7 mouse cellular contexts compared by ENCODE assay signal in genomic region chr8:83724697-83725482, GRCm38 (mm10). TPM values are rescaled to one million over a fixed set of nuclear protein-coding genes. Genes with fewer than 3 reads are reported as not detected.
DNase-seq lines count a peak whose midpoint lies in the region; ATAC-seq and TF ChIP-seq lines count a peak whose summit lies in the region.

No protein-coding gene starts in this region.

- H3K27ac ChIP-seq in limb, embryonic 10.5 days: no peak overlapping the region
- no peak overlapping the region for H3K27ac ChIP-seq in midbrain, embryonic 13.5 days
- H3K27ac ChIP-seq in small intestine, adult 2 months (ENCODE audit: insufficient read depth, low read depth, low read length): no peak overlapping the region

- WGBS in limb, embryonic 10.5 days: 59% methylated on average over 15 of the region's 15 CpGs
- 46% methylated on average over 15 of the region's 15 CpGs for WGBS in midbrain, embryonic 13.5 days
- WGBS in small intestine, adult 2 months: 30% methylated on average over 15 of the region's 15 CpGs

- H3K4me3 ChIP-seq in limb, embryonic 10.5 days: no peak overlapping the region
- no peak overlapping the region for H3K4me3 ChIP-seq in midbrain, embryonic 13.5 days (replicated peaks)
- no peak overlapping the region for H3K4me3 ChIP-seq in small intestine, adult 2 months (ENCODE audit: low read depth, low read length)

- no peak overlapping the region for H3K4me2 ChIP-seq in midbrain, embryonic 13.5 days (replicated peaks)

- TF ChIP-seq CTCF in small intestine, adult 2 months (IDR thresholded peaks at IDR 0.05; ENCODE audit: extremely low read depth, insufficient read length, insufficient replicate concordance, low read depth, low read length): peak; percentile 62; the same call in 1 of the 2 replicates

- peaks cover 90% of the 10 kb centered on the region for H3K36me3 ChIP-seq in limb, embryonic 10.5 days
- peaks cover 66% of the 10 kb centered on the region for H3K36me3 ChIP-seq in midbrain, embryonic 13.5 days
- H3K36me3 ChIP-seq in small intestine, adult 2 months (ENCODE audit: control insufficient read depth, insufficient read depth, low read length): peaks cover 80% of the 10 kb centered on the region

- H3K9me3 ChIP-seq in limb, embryonic 10.5 days (replicated peaks): no peaks in the 10 kb centered on the region
- H3K9me3 ChIP-seq in midbrain, embryonic 13.5 days: no peaks in the 10 kb centered on the region

- H3K9ac ChIP-seq in midbrain, embryonic 13.5 days (replicated peaks): no peak overlapping the region

- H3K4me1 ChIP-seq in limb, embryonic 10.5 days: peaks cover 7% of the 10 kb centered on the region; the same call in 1 of the 2 replicates
- no peaks in the 10 kb centered on the region for H3K4me1 ChIP-seq in midbrain, embryonic 13.5 days (replicated peaks)
- H3K4me1 ChIP-seq in small intestine, adult 2 months (ENCODE audit: control insufficient read depth, insufficient read depth, insufficient read length, low read length): no peaks in the 10 kb centered on the region

- DNase-seq in adrenal gland, adult 2 months: peak; percentile 95
- peak; percentile 76 for DNase-seq in embryo, embryonic 11 days
- DNase-seq in gastrocnemius, postnatal 4 days (ENCODE audit: low spot score in 2 of 2): peak; percentile 64 to 76
- DNase-seq in kidney, adult 18-20 months: peak; percentile 82
- peak; percentile 82 for DNase-seq in limb, embryonic 10.5 days (ENCODE audit: low spot score)

- no peaks in the 10 kb centered on the region for H3K27me3 ChIP-seq in limb, embryonic 10.5 days (ENCODE audit: low read depth, poor library complexity, severe bottlenecking)
- no peaks in the 10 kb centered on the region for H3K27me3 ChIP-seq in midbrain, embryonic 13.5 days
- no peaks in the 10 kb centered on the region for H3K27me3 ChIP-seq in small intestine, adult 2 months (ENCODE audit: control insufficient read depth, insufficient read depth, low read length)

- ATAC-seq in midbrain, embryonic 13.5 days: peak; percentile 55

- no peak for TF ChIP-seq POLR2A in small intestine, adult 2 months (IDR thresholded peaks at IDR 0.05; ENCODE audit: low read depth, low read length)

RNA-seq across cellular contexts. Expression of gene Ddx39, which starts 9.9 kb away (rescaled TPM):
- total RNA-seq in adrenal gland, adult 2 months (2021): 10 to 100 TPM; 15.3 to 20.9 TPM
- polyA plus RNA-seq in adrenal gland, adult 2 months (2012; rRNA removed): 13.4 and 14.1 TPM in 2 replicates
- total RNA-seq in gastrocnemius, postnatal 4 days (2021): 10 to 100 TPM; 26.1 to 27.5 TPM
- 295 and 349 TPM in 2 replicates for polyA plus RNA-seq in limb, embryonic 10.5 days (2016; fragmentation: Nextera tagmentation; extraction: Ambion mirVana)
- polyA plus RNA-seq in midbrain, embryonic 13.5 days (2015; fragmentation: Nextera tagmentation; extraction: Ambion mirVana): 154 and 155 TPM in 2 replicates
- polyA plus RNA-seq in small intestine, adult 2 months (2012; rRNA removed): 26.5 and 39.2 TPM in 2 replicates

RNA-seq across cellular contexts. Expression of gene Adgre5, which starts 16.2 kb away (rescaled TPM):
- 10 to 100 TPM; 31.5 to 40.7 TPM for total RNA-seq in adrenal gland, adult 2 months (2021)
- 34.5 and 35.2 TPM in 2 replicates for polyA plus RNA-seq in adrenal gland, adult 2 months (2012; rRNA removed)
- total RNA-seq in gastrocnemius, postnatal 4 days (2021): 10 to 100 TPM; 82.7 to 83.4 TPM
- polyA plus RNA-seq in limb, embryonic 10.5 days (2016; fragmentation: Nextera tagmentation; extraction: Ambion mirVana): 15.6 and 25.8 TPM in 2 replicates
- polyA plus RNA-seq in midbrain, embryonic 13.5 days (2015; fragmentation: Nextera tagmentation; extraction: Ambion mirVana): 8.6 and 8.7 TPM in 2 replicates
- polyA plus RNA-seq in small intestine, adult 2 months (2012; rRNA removed): 23.7 and 43.2 TPM in 2 replicates

RNA-seq across cellular contexts. Expression of gene Pkn1, which starts 25.9 kb away (rescaled TPM):
- total RNA-seq in adrenal gland, adult 2 months (2021): 100 to 1,000 TPM; 110 to 115 TPM
- polyA plus RNA-seq in adrenal gland, adult 2 months (2012; rRNA removed): 138 and 164 TPM in 2 replicates
- total RNA-seq in gastrocnemius, postnatal 4 days (2021): 10 to 100 TPM; 56.6 to 60.0 TPM
- polyA plus RNA-seq in limb, embryonic 10.5 days (2016; fragmentation: Nextera tagmentation; extraction: Ambion mirVana): 38.6 and 41.4 TPM in 2 replicates
- polyA plus RNA-seq in midbrain, embryonic 13.5 days (2015; fragmentation: Nextera tagmentation; extraction: Ambion mirVana): 22.7 and 23.3 TPM in 2 replicates
- polyA plus RNA-seq in small intestine, adult 2 months (2012; rRNA removed): 59.5 and 117 TPM in 2 replicates

RNA-seq across cellular contexts. Expression of gene Ptger1, which starts 58.4 kb away (rescaled TPM):
- total RNA-seq in adrenal gland, adult 2 months (2021): 1 to 10 TPM in 1 of 2 experiments, under 1 TPM in 1; 0.76 to 1.1 TPM
- 2.1 and 2.8 TPM in 2 replicates for polyA plus RNA-seq in adrenal gland, adult 2 months (2012; rRNA removed)
- under 1 TPM; 0.49 to 0.98 TPM for total RNA-seq in gastrocnemius, postnatal 4 days (2021)
- 0.64 TPM in 2 replicates for polyA plus RNA-seq in limb, embryonic 10.5 days (2016; fragmentation: Nextera tagmentation; extraction: Ambion mirVana)
- polyA plus RNA-seq in midbrain, embryonic 13.5 days (2015; fragmentation: Nextera tagmentation; extraction: Ambion mirVana): 0.75 and 0.81 TPM in 2 replicates
- 2.9 and 3.0 TPM in 2 replicates for polyA plus RNA-seq in small intestine, adult 2 months (2012; rRNA removed)
